Mouse (Mus musculus) common myeloid progenitor, adult 5-6 weeks (primary cell): ENCODE results near the gene Il1rl2. TPM values are rescaled to one million over a fixed set of nuclear protein-coding genes. Genes with fewer than 3 reads are reported as not detected.
A peak's percentile ranks its signal among the peaks of the same experiment; 100 is the strongest.

Experiments
- ATAC-seq: replicated peaks from 2 replicates; pipeline ENCODE4 v1.8.0; 2016; ENCODE audit warnings: low read depth, mild to moderate bottlenecking, moderate TSS enrichment, inconsistent platforms; ENCODE audit not compliant: poor library complexity, severe bottlenecking
- total RNA-seq: library from RNA; stranded (forward); fragments of 200-1000, 187-1606 nt; gene quantifications from 2 replicates; pipeline ENCODE4 v1.2.3, GENCODE M21; 2017

Gene Il1rl2
- total RNA-seq, 1 experiment from 2014 or later: 1.4 TPM

GRCm38 (mm10) chr1:40372951-40373350, 48.5 kb downstream of the Il1rl2 start:
- ATAC-seq: no peak

GRCm38 (mm10) chr1:40375148-40375547, 50.7 kb downstream of the Il1rl2 start:
- ATAC-seq: no peak

DNA sequence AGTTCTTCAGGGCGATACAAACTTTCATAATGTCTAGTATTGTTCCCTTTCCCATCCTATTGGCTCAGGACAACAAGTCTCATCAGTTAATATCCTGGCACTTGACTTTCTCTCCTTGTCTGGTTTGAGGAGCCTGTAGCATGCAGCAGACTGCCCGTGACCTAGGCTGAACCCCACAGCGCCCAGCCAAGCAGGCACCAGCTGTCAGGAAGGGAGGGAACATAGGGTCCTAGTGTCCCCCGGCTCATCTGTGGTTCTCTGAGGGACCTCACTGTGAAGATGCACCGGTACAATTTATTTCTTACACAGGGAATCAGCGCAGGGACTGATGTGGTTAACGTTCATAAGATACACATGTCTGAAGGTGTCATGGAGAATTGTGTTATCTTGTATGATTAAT, 52.3 kb downstream of the Il1rl2 start:
- ATAC-seq: no peak

DNA sequence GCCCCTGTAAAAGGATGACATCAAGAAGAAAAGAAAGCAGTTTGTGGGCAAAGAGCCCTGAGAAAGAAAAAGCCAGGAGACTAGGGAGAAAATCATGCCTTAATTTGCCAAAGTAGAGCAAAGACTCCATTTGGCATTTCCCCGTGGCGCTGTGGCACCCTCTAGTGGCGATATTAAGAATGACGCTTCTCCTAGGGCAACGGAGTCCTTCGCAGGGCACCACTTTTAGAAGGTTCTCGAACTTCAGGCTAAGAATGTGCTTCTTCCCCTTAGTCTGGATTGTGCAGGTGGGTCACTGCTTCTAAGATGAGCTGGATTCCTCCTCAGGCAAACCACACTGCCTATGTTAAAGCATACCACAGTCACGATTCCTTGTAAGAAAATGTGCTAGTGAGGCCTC, 54.4 kb downstream of the Il1rl2 start:
- peak; percentile 63 for ATAC-seq

- peak; percentile 80 for ATAC-seq
Observed at GRCm38 (mm10) chr1:40380111-40380510, 55.7 kb downstream of the Il1rl2 start.

DNA sequence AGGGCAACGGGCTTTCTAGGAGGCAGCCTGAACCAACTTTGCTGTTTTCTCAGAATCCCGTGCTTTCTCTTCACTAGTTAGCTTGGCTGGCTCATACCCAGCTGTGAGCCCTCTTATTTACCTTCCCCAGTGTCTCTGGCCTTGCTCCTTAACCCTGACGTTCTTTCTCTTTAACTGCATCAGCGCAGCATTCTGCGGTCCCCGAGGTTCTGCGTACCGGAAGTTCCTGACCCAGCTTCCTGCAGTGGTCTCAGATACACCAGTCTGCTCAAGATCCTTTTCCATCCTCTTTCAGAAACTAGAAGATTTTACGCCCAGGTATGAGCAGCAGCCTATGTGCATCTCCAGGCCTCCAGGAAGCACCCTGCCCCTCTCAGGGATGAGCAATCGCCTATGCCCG, 56.6 kb downstream of the Il1rl2 start:
- peak; percentile 55 for ATAC-seq

DNA sequence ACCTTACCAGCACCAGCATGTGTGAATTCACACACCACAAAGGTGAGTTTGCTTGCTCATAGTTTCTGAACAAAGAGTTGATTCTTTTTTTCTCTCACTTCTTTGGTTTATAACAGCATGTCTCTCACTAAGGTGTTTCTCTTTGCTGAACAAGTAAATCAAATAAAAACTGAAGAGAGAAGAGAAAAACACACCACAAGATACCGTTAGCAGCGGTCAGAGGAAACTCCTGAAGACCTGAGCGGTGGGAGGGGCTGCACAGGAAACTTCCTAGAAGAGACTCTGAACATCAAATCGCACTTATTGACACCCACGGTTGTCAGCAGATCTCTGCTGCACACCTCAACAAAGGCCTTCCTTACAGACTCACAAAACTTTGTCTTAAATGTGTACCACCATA, 58.4 kb downstream of the Il1rl2 start:
- no peak for ATAC-seq

GRCm38 (mm10) chr1:40384931-40385545, 60.6 kb downstream of the Il1rl2 start:
- no peak for ATAC-seq

DNA sequence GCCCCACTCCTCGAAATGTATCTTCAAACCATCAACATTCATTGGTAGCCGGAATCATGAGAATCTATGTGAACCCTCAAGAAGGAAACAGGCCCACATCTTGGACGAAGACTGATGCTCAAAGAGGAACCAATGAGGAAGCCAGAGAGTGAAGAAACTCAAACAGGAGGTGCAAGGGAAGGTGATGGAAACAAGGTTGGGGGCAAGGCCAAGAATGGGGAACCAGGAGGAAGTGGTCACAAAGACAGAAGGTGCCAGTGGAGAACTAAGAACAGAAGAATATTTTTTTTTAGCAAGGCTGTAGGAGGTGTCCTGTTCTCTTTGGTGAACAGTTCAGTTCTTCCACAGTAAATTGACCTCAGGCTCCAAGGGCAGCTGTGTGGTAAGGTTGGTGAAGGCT, 67.0 kb downstream of the Il1rl2 start:
- ATAC-seq: peak; percentile 86

DNA sequence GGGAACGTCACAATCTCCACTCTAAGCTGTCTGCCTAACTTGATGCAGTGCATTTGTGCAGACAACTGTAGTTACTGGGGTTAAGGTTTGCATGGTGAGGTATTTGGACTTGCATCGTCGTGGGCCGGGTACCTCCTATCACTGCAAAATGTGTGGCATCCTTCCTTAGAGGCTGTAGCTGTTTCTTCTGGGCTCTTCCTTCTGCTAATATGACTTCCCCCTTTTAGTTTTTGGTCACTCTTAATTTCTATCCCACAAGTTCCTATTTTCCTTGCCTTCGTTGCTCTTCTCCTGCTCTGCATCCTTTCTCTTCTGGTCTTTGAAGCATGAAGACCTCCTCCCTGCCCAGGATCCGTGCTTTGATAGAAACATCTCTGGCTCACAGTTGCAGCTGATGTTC, 68.1 kb downstream of the Il1rl2 start:
- peak; percentile 51 for ATAC-seq

DNA sequence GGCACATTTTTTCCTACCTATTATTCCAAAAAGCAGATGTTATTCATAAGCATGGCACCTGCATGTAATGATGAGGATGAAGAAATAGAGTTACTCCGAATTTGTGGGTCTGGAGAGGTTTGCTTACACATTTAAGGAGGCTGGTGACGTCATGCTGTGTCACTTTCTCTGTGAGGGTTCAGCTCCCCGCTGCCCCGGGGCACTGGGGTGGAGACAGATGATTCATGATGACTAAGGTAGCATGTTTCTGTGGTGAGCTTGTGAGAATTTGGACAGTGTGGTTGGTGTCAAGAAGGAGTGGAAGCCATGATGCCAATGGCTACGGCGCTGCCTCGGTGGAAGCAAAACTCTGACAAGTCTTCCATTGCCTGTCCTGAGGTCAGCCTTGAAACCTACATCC, 68.8 kb downstream of the Il1rl2 start:
- ATAC-seq: no peak

DNA sequence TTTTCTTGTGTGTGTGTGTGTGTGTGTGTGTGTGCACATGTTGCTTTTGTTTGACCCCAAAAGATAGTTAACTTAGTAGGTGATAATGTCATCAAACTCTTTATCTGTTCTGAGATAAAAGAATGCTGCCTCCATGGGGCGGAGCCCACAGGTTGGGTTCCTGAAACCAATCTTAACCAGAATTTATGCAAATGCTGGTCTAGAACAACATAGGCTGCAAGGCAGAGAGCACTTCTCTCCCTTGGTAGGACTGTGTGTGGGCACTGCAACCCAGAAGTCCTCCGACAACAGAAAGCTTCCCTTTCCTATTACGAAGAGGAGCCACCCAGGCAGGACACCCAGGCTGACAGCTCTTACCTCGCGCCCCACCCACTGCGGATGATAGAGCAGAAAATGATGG, 75.2 kb downstream of the Il1rl2 start:
- ATAC-seq: peak; percentile 47; the same call in 1 of the 2 replicates

- ATAC-seq: peak; percentile 84
Observed at GRCm38 (mm10) chr1:40404682-40405081, 80.3 kb downstream of the Il1rl2 start.

DNA sequence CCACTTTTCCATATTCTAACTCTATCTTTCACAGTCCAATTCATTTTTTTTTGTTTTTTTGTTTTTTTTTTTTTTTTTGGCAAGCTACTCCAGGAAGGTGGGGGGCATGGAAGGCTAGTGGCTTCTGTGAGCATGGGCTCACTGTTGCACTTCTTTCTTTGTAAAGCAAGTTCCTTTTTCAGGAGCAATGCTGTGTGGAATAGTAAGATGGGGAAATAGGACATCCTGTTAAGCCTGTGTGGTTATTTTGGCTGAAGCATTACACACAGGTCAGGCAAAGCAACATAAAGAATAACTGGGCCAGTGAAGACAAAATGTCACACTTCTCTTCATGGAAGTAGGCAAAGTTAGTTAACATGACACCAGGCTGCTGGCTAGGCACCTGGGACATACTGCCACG, 85.5 kb downstream of the Il1rl2 start:
- ATAC-seq: peak; percentile 94

- ATAC-seq: no peak
Observed at GRCm38 (mm10) chr1:40413039-40413438, 88.6 kb downstream of the Il1rl2 start.

- ATAC-seq: no peak
Observed at GRCm38 (mm10) chr1:40414276-40414675, 89.9 kb downstream of the Il1rl2 start.

- no peak for ATAC-seq
Observed at GRCm38 (mm10) chr1:40414863-40415656, 90.7 kb downstream of the Il1rl2 start.

- no peak for ATAC-seq
Observed at GRCm38 (mm10) chr1:40417034-40417433, 92.6 kb downstream of the Il1rl2 start.
